Mouse (Mus musculus) midbrain, embryonic 13.5 days (tissue): ENCODE measurements around the gene Eed. TPM values are rescaled to one million over a fixed set of nuclear protein-coding genes. Genes with fewer than 3 reads are reported as not detected.

Experiments
- ATAC-seq: fragments of 200-750 bp; cut with Nextera tagmentation; 2 replicates; pipeline ENCODE4 v1.8.0; 2017; ENCODE audit warnings: mild to moderate bottlenecking, moderate TSS enrichment, moderate library complexity
- H3K27ac ChIP-seq: fragments of 300-500 bp; sonication (generic); 2 replicates; pipeline ENCODE4 v1.5.1; 2015; ENCODE audit warnings: inconsistent platforms, mild to moderate bottlenecking, moderate library complexity
- H3K27me3 ChIP-seq: fragments of 300-500 bp; sonication (generic); 2 replicates; pipeline ENCODE4 v1.6.1; 2015; ENCODE audit warnings: mild to moderate bottlenecking, inconsistent platforms
- H3K36me3 ChIP-seq: fragments of 300-500 bp; sonication (generic); 2 replicates; pipeline ENCODE4 v1.6.1; 2015; ENCODE audit warnings: mild to moderate bottlenecking, inconsistent platforms
- H3K4me1 ChIP-seq: fragments of 300-500 bp; sonication (generic); replicated peaks from 2 replicates; pipeline ENCODE4 v1.6.1; 2015; ENCODE audit warnings: inconsistent platforms
- H3K4me2 ChIP-seq: fragments of 300-500 bp; sonication (generic); replicated peaks from 2 replicates; pipeline ENCODE4 v1.6.1; 2015; ENCODE audit warnings: moderate library complexity, mild to moderate bottlenecking, inconsistent platforms
- H3K4me3 ChIP-seq: fragments of 300-500 bp; sonication (generic); replicated peaks from 2 replicates; pipeline ENCODE4 v1.5.1; 2015; ENCODE audit warnings: mild to moderate bottlenecking, inconsistent platforms
- H3K9ac ChIP-seq: fragments of 300-500 bp; sonication (generic); replicated peaks from 2 replicates; pipeline ENCODE4 v1.6.1; 2015; ENCODE audit warnings: mild to moderate bottlenecking, inconsistent platforms
- H3K9me3 ChIP-seq: fragments of 300-500 bp; sonication (generic); 2 replicates; pipeline ENCODE4 v1.6.1; 2016; ENCODE audit warnings: mild to moderate bottlenecking, inconsistent platforms
- WGBS: fragments of 180-500 bp; shearing (Covaris S2); methylation state at CpG from one replicate; pipeline ENCODE4 v1.1.7; 2015; 5-methylcytosine and 5-hydroxymethylcytosine counted together
- polyA plus RNA-seq: library from polyadenylated mRNA; unstranded; fragments of >200 nt; fragmentation: Nextera tagmentation; extraction: Ambion mirVana; gene quantifications from 2 replicates; pipeline ENCODE4 v1.2.1, GENCODE M21; 2015

The Eed gene
- polyA plus RNA-seq, 1 experiment from 2014 or later = 42.4 TPM

DNA sequence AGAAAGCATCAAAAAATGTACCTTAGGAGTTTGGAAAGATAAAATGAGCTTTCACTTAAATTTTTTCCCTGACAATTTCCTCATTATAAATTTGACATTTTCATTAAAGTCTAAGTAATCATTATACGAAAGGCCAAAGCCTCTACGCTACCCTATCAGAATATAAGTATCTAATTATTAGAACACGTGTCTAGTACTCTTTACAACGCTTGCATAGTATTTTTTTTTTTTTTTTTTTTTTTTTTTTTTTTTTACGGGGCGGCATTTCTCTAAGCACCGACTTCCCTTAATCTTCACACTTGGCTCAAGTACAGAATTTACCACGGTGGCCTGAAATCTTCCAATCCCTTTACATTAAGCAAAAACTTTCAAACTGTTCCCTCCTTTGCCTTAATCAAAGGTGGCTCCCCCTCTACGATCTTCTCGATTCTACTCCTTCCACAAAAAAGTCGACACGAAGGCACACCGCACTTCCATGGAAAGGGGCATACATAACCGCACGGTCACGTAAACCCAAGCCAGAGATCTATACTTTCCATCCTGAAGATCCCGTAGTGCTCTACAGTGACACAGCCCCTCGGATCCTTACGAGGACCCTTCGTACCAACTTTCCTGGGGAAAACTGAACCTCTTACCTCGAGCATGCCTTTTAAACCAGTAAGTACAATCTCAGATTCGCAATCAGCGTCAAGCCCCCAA, 1.2 kb downstream of the Eed start:
- Histone ChIP-seq H3K9ac (peak overlapping the region; percentile 87), H3K36me3 (peaks cover 17% of the 10 kb centered on the region), H3K27ac (peak overlapping the region; percentile 99), H3K4me3 (peak overlapping the region; percentile 69), H3K4me1 (peaks cover 21% of the 10 kb centered on the region), H3K27me3 (no peaks in the 10 kb centered on the region), H3K4me2 (peak overlapping the region; percentile 89), H3K9me3 (no peaks in the 10 kb centered on the region)
- WGBS = 2% methylated on average over 23 of the region's 23 CpGs
- peak; percentile 2; the same call in 1 of the 2 replicates for ATAC-seq

DNA sequence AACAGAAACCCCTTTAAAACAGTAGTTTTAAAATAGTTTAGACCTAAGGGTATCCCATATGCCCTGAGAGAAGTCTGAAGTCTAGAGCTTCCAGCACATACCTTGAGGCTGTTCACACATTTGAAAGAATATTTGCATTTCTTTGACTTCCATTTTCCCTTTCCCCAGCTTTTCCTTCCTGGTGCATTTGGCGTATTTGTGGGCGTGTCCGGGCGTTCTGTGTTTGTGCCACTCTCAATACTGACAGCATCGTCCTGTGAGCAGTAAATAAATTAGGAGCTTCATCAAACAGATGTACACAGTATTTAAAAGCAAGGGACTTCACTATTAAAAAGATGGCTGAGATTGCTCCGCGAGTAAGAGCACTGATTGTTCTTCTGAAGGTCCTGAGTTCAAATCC, 4.0 kb downstream of the Eed start:
- H3K4me1 ChIP-seq = peaks cover 17% of the 10 kb centered on the region
- peaks cover 36% of the 10 kb centered on the region for H3K36me3 ChIP-seq
- ATAC-seq = no peak
- 92% methylated on average over 7 of the region's 7 CpGs for WGBS
- H3K4me3 ChIP-seq = no peak overlapping the region
- H3K9me3 ChIP-seq = no peaks in the 10 kb centered on the region
- no peak overlapping the region for H3K4me2 ChIP-seq
- H3K27me3 ChIP-seq = no peaks in the 10 kb centered on the region
- H3K9ac ChIP-seq = no peak overlapping the region
- H3K27ac ChIP-seq = no peak overlapping the region

- Histone ChIP-seq H3K27ac (no peak overlapping the region), H3K36me3 (peaks cover 41% of the 10 kb centered on the region), H3K4me1 (peaks cover 13% of the 10 kb centered on the region), H3K4me3 (no peak overlapping the region), H3K9me3 (no peaks in the 10 kb centered on the region), H3K27me3 (no peaks in the 10 kb centered on the region), H3K9ac (no peak overlapping the region), H3K4me2 (no peak overlapping the region)
- ATAC-seq = no peak
- WGBS = 92% methylated on average over 1 of the region's 1 CpGs
Measured at GRCm38 (mm10) chr7:89975571-89975970, 5.2 kb downstream of the Eed start.

- H3K36me3 ChIP-seq = peaks cover 56% of the 10 kb centered on the region
- H3K4me1 ChIP-seq = no peaks in the 10 kb centered on the region
- whole genome bisulfite sequencing = 96% methylated on average over 2 of the region's 2 CpGs
Measured at GRCm38 (mm10) chr7:89967235-89967634, 13.5 kb downstream of the Eed start.

DNA sequence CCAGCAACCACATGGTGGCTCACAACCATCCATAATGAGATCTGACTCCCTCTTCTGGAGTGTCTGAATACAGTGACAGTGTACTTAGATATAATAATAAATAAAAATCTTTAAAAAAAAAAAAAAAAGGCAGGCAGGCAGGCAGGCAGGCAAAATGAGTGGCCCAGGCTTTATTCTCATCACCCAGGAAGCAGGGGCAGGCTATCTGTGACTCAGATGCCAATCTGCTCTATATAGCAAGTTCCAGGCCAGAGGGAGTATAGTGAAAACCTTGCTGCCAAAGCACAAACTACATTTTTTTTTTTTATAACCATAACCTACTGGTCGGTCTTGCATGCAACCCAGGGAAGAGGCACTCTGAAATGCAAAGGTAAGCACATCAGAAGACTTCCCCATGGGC, 14.0 kb downstream of the Eed start:
- Histone ChIP-seq H3K27ac (no peak overlapping the region), H3K9me3 (no peaks in the 10 kb centered on the region), H3K4me3 (no peak overlapping the region), H3K4me2 (no peak overlapping the region), H3K27me3 (no peaks in the 10 kb centered on the region), H3K9ac (no peak overlapping the region), H3K36me3 (peaks cover 56% of the 10 kb centered on the region), H3K4me1 (no peaks in the 10 kb centered on the region)
- WGBS = 91% methylated on average over 1 of the region's 1 CpGs
- no peak for ATAC-seq

More at GRCm38 (mm10) chr7:89967235-89967634, 13.5 kb downstream of the Eed start:
- no peaks in the 10 kb centered on the region for H3K27me3 ChIP-seq
- H3K4me3 ChIP-seq = no peak overlapping the region
- no peak for ATAC-seq
- H3K4me2 ChIP-seq = no peak overlapping the region
- no peak overlapping the region for H3K27ac ChIP-seq
- no peak overlapping the region for H3K9ac ChIP-seq
- H3K9me3 ChIP-seq = no peaks in the 10 kb centered on the region

GRCm38 (mm10) chr7:89963135-89963534, 17.6 kb downstream of the Eed start:
- ATAC-seq = no peak
- Histone ChIP-seq H3K4me3 (no peak overlapping the region), H3K36me3 (peaks cover 57% of the 10 kb centered on the region)

GRCm38 (mm10) chr7:89957300-89957699, 23.5 kb downstream of the Eed start:
- ATAC-seq = no peak
- H3K4me2 ChIP-seq = no peak overlapping the region
- H3K36me3 ChIP-seq = peaks cover 58% of the 10 kb centered on the region
- no peaks in the 10 kb centered on the region for H3K27me3 ChIP-seq
- 50% methylated on average over 5 of the region's 5 CpGs for WGBS
- H3K4me3 ChIP-seq = no peak overlapping the region
- H3K27ac ChIP-seq = no peak overlapping the region
- no peaks in the 10 kb centered on the region for H3K9me3 ChIP-seq
- no peaks in the 10 kb centered on the region for H3K4me1 ChIP-seq
- H3K9ac ChIP-seq = no peak overlapping the region

More at GRCm38 (mm10) chr7:89963135-89963534, 17.6 kb downstream of the Eed start:
- Histone ChIP-seq H3K27ac (no peak overlapping the region), H3K9ac (no peak overlapping the region), H3K27me3 (no peaks in the 10 kb centered on the region), H3K4me2 (no peak overlapping the region), H3K9me3 (no peaks in the 10 kb centered on the region), H3K4me1 (no peaks in the 10 kb centered on the region)

DNA sequence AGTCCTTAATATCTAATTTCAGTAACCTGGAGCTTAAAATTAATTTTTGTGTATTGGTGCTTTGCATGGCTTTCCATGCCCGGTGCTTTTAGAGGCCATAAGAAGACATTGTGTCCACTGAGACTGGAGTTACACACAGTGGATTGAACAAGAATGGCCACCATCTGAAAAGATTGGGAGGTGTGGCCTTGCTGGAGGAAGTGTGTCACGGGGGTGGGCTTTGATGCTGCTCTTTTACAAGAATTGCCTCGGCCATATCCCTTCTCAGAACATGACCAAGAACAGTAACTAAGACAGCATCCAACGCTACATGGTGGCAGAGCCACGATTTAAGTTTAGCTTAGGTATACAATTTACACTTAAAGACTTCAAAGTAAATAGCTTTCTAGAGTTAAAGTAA, 26.5 kb downstream of the Eed start:
- WGBS = 90% methylated on average over 5 of the region's 5 CpGs

GRCm38 (mm10) chr7:89949403-89949802, 31.4 kb downstream of the Eed start:
- WGBS = 80% methylated on average over 4 of the region's 4 CpGs
- H3K9me3 ChIP-seq = no peaks in the 10 kb centered on the region
- no peaks in the 10 kb centered on the region for H3K4me1 ChIP-seq
- no peak overlapping the region for H3K4me2 ChIP-seq
- no peak overlapping the region for H3K27ac ChIP-seq
- H3K27me3 ChIP-seq = no peaks in the 10 kb centered on the region
- H3K4me3 ChIP-seq = no peak overlapping the region
- H3K9ac ChIP-seq = no peak overlapping the region
- peaks cover 10% of the 10 kb centered on the region; the same call in 1 of the 2 replicates for H3K36me3 ChIP-seq
- no peak for ATAC-seq

More for the DNA sequence above, 26.5 kb downstream of the Eed start:
- Histone ChIP-seq H3K9me3 (no peaks in the 10 kb centered on the region), H3K27ac (no peak overlapping the region), H3K36me3 (peaks cover 41% of the 10 kb centered on the region), H3K4me2 (no peak overlapping the region), H3K4me3 (no peak overlapping the region), H3K4me1 (no peaks in the 10 kb centered on the region), H3K27me3 (no peaks in the 10 kb centered on the region), H3K9ac (no peak overlapping the region)
- no peak for ATAC-seq

DNA sequence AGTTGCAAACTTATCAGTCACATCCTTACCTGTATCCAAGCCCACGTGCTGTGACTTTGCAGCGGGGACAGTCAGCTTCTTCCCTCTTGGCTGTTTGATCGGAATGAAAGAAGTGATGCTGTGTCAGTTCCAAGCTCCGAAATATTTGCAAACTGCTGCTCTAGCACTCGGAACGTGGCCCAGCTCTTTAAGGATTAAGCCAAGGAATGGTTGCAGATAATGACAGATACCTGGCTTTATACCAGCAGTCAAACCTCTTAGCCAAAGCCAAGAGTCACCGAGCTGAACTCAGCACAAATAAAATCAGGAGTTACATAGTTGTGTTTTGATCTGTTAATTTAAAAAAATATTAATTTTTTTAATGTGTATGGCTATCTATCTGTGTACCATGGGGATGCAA, 32.8 kb downstream of the Eed start:
- H3K27me3 ChIP-seq = no peaks in the 10 kb centered on the region
- WGBS = 88% methylated on average over 7 of the region's 7 CpGs
- H3K4me2 ChIP-seq = no peak overlapping the region
- no peaks in the 10 kb centered on the region for H3K4me1 ChIP-seq
- H3K9ac ChIP-seq = no peak overlapping the region
- no peak overlapping the region for H3K4me3 ChIP-seq
- H3K27ac ChIP-seq = no peak overlapping the region
- H3K36me3 ChIP-seq = no peaks in the 10 kb centered on the region
- H3K9me3 ChIP-seq = no peaks in the 10 kb centered on the region
- ATAC-seq = no peak

GRCm38 (mm10) chr7:89940571-89941463, 40.0 kb downstream of the Eed start, which contains the start of gene Hikeshi:
Hikeshi (minus strand) TSS chr7:89941204.
- no peaks in the 10 kb centered on the region for H3K9me3 ChIP-seq
- peak within 1 kb of the TSS; percentile 67 for H3K4me2 ChIP-seq
- H3K27ac ChIP-seq = peak within 1 kb of the TSS; percentile 81
- peak; percentile 99 for ATAC-seq
- peak within 1 kb of the TSS; percentile 78 for H3K9ac ChIP-seq
- peak within 1 kb of the TSS; percentile 81 for H3K4me3 ChIP-seq
- H3K4me1 ChIP-seq = peaks cover 10% of the 10 kb centered on the region
- no peaks in the 10 kb centered on the region for H3K36me3 ChIP-seq
- under 1% methylated on average over 45 of the region's 45 CpGs for WGBS
- H3K27me3 ChIP-seq = no peaks in the 10 kb centered on the region
